Mouse (Mus musculus): ENCODE measurements around the gene Nos3.

DNA sequence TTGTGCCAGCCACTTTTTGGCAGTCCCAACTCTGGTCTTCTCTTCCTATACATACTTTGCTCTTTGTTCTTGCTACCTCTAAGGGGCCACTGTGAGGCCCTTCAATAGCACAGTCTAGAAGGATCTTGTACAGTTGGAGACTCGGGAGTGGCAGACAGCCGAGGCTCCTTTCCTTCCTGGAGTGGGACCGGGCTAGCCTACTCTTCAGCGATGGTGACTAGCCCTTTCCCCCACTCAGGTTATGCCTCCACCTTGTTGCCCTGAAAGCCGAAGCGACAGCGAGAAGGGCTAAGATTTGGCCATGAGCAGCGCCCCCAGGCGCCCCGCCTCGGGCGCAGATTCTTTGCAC, 62.6 kb downstream of the Nos3 start:
- TF ChIP-seq GATA1 (IDR thresholded peaks at IDR 0.05; ENCODE audit: borderline replicate concordance, low read length) (no peak), GATA2 (IDR thresholded peaks at IDR 0.05; ENCODE audit: borderline replicate concordance, low read depth, low read length) (no peak), CTCF (IDR thresholded peaks at IDR 0.05; ENCODE audit: low read depth, low read length) (no peak), TAL1 (conservative IDR thresholded peaks at IDR 0.05; ENCODE audit: low read depth, low read length) (no peak), POLR2AphosphoS5 (IDR thresholded peaks at IDR 0.05; ENCODE audit: insufficient replicate concordance, low read depth, low read length) (no peak)
